Mouse (Mus musculus): ENCODE measurements at regions not wholly inside any gene's neighbourhood (a gene's known extent, or its start where the extent isn't known, plus 50 kb on each side); places are given as distances from the start of the nearest gene placed in this dataset.
"Not testable (repeated sequence)": the region's sequence is repeated elsewhere in the genome, so short reads cannot be mapped to it uniquely, and the experiment has no call there.

- no peak for DNase-seq
Measured at GRCm38 (mm10) chr9:88237126-88237525, 89.9 kb upstream of the Nt5e start.

GRCm38 (mm10) chr9:88238346-88238745 lies 88.7 kb upstream of the Nt5e start:
- no peak for DNase-seq

- no peak for DNase-seq
Measured at GRCm38 (mm10) chr9:88240740-88241139, 86.3 kb upstream of the Nt5e start.

GRCm38 (mm10) chr9:88241203-88241995 lies 85.6 kb upstream of the Nt5e start:
- peak; percentile 71 to 76 for DNase-seq

- DNase-seq: no peak
Measured at GRCm38 (mm10) chr9:88242530-88242929, 84.5 kb upstream of the Nt5e start.

- DNase-seq: no peak
Measured at GRCm38 (mm10) chr9:88244492-88244891, 82.5 kb upstream of the Nt5e start.

- DNase-seq: no peak
Measured at GRCm38 (mm10) chr9:88255948-88256347, 71.0 kb upstream of the Nt5e start.

- no peak for DNase-seq
Measured at GRCm38 (mm10) chr9:88259627-88260026, 67.4 kb upstream of the Nt5e start.

- DNase-seq: no peak
Measured at GRCm38 (mm10) chr9:88260072-88260635, 66.8 kb upstream of the Nt5e start.

GRCm38 (mm10) chr9:88262461-88262860 lies 64.5 kb upstream of the Nt5e start:
- DNase-seq: no peak

- not testable (repeated sequence) for DNase-seq
Measured at GRCm38 (mm10) chr9:88266346-88266745, 60.7 kb upstream of the Nt5e start.

- DNase-seq: no peak
Measured at GRCm38 (mm10) chr9:88268811-88269210, 58.2 kb upstream of the Nt5e start.

GRCm38 (mm10) chr9:88269216-88269615 lies 57.8 kb upstream of the Nt5e start:
- no peak for DNase-seq

GRCm38 (mm10) chr9:88270836-88271235 lies 56.2 kb upstream of the Nt5e start:
- no peak for DNase-seq

GRCm38 (mm10) chr9:88273304-88273703 lies 53.7 kb upstream of the Nt5e start:
- no peak for DNase-seq

GRCm38 (mm10) chr9:88274040-88274439 lies 53.0 kb upstream of the Nt5e start:
- no peak for DNase-seq

GRCm38 (mm10) chr9:88274681-88275336 lies 52.2 kb upstream of the Nt5e start:
- no peak for DNase-seq

- no peak for DNase-seq
Measured at GRCm38 (mm10) chr9:88276023-88276568, 50.9 kb upstream of the Nt5e start.

- DNase-seq: no peak
Measured at GRCm38 (mm10) chr9:88277031-88277430, 50.0 kb upstream of the Nt5e start.
